Mouse (Mus musculus): ENCODE measurements around the gene Zfp566.
A peak's percentile ranks its signal among the peaks of the same experiment; 100 is the strongest.

The Zfp566 gene

GRCm38 (mm10) chr7:30053591-30053990, 36.7 kb downstream of the Zfp566 start:
- no peak for DNase-seq (ENCODE audit: low spot score)

DNA sequence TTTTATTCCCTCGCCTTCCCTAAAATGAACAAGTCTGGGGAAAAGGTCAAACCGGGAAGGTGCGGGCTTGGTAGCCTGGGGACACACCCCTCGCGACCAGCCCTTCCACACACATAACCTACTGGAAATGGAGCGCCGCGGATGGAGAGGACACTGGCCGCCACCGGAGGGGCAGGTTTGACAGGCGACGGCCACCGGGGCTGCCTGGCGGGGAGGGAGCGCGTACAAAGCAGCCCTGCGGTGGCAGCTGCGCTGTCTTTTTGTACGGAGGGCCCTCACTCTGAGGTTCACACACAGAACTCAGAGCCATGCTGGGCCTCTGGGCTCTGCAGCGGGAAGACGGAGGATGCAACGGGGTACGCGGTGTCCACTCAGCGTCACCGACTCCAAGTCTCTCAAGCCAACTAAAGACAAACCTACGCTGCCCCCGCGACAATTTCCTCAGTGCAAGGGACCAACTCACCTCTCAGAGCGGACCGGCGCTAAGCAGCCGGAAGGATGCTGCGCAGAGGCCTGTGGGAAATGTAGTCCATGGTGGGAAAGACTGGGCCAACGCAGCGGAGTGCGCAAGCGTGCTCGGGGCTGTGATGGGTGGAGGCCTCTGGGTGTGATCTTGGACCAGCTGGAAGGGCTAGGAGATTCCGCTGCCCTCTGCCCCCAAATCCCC, 39.3 kb downstream of the Zfp566 start, which contains the start of gene Zfp14:
Zfp14 (minus strand) TSS at position 499 of the 667 bp plus-strand sequence.
- peak; percentile 75 for DNase-seq (ENCODE audit: low spot score)

DNA sequence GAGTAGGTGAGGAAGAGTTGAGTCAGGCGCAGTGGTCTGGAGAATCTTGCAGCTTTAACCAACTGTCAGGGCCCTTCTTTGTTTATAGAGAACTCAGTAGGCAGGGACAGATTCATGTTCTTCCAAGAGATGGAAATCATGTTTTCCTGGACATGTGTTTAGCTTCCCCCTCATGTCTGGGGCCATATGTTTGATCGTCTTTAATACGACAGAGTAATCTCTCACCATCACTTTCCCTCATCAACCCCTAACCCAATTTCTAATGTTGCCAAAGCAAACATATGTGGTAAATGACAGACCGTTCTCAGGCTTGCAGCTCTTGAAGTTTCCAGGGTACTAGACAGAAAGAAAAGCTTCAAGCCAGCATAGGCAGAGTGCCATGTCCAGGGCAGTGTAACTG, 42.2 kb downstream of the Zfp566 start:
- DNase-seq (ENCODE audit: low spot score) = no peak

- DNase-seq (ENCODE audit: low spot score) = no peak
Observed at GRCm38 (mm10) chr7:30044354-30044753, 46.0 kb downstream of the Zfp566 start.

GRCm38 (mm10) chr7:30034331-30034730, 56.0 kb downstream of the Zfp566 start:
- no peak for DNase-seq (ENCODE audit: low spot score)

- no peak for DNase-seq (ENCODE audit: low spot score)
Observed at GRCm38 (mm10) chr7:30031379-30031778, 58.9 kb downstream of the Zfp566 start.

DNA sequence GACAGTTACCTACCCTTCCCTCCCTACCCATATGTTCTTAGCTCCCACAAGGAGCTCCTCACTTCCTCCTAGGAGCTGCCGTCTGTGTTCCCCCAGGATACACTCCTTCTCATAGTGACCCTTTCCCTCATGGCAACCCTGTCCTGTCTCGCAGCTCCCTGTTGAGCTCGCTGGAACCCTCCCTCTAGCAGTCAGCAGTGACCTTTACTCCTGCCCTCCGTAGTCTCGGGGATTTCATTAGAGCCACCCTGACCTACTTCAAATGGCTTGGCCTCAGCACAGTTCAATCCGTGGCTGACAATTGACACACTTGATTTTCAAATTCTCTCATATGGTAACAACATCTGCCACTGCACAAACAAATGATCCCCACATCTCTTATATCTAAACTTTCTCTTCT, 59.6 kb downstream of the Zfp566 start:
- no peak for DNase-seq (ENCODE audit: low spot score)

DNA sequence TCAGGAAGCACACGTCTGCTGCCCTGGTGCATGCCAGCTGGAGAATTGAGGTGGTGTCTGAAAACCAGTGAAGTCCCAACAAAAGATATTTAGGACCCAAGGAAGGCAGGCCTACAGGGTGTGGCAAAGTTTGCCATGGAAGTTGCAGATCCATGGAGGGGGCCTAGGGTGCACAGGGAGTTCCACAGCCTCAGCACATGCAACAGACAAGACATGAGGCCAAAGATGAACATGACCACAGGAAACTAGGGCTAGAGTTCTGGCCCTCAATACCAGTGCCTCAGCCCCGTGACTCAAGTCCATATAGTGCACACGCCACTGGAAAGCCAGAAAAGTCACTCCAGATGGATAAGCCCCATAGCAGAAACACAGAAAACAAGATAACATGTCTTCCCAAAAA, 61.8 kb downstream of the Zfp566 start:
- no peak for DNase-seq (ENCODE audit: low spot score)
